9 mouse cellular contexts compared by ENCODE assay signal in the genomic region with DNA sequence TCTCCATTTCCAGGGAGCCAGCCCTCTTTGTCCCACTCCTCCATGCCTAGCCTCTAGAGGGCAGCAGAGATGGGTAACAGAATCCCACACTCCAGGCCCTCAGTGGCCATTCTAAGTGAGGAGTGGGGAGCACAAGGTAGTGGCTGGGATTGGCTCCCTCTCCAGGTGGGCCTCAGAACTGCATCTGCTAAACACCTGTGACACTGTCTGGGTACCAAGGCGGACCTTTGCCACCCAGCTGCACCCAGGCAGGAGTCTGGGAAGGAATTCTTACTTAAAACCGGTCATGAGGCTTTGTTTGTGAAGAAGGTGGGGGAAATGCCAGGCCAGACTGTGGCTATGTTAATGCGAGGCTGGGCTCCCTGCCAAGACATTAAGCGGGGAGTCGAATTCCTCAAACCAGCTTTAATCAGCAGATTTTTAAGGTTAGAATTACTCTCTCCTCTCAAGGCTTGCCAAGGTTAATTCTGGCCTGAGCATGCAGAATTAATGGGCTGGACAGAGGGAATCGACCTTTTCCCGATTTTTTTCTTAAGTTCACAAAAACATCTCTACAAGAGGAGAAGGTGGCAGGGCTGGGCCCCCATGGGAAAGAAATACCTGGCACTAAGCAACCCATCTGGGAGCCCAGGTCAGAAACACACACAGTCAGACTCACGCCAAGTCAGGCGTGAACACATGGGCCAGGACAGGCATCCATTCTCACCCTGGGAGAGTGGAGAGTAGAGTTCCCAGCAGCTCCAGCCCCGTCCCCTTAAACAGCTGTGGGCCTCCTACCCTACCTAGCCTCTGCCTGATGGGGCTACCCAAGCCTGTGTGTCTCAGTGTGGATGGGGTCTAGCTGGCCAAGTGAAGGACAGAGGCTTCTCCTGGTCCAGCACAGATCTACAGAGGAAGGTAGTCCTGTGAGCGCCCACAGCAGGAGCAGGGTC.
DNase-seq lines count a peak whose midpoint lies in the region; ATAC-seq and TF ChIP-seq lines count a peak whose summit lies in the region.
"Had no signal": no experiment of that assay in that cellular context is flagged by ENCODE, and none has a peak within 500 bp of the region (broad histone marks: within the 10 kb centered on the region; RNA-seq: fewer than 3 reads in every experiment).

No protein-coding gene starts in this region.

- TF ChIP-seq CTCF in cortical plate, adult 2 months (IDR thresholded peaks at IDR 0.05; ENCODE audit: extremely low read depth, insufficient read depth, low read length): peak; percentile 56
- peak; percentile 91 for TF ChIP-seq CTCF in kidney, postnatal 0 days (IDR thresholded peaks at IDR 0.05; ENCODE audit: low read depth)
- TF ChIP-seq CTCF in small intestine, adult 2 months (IDR thresholded peaks at IDR 0.05; ENCODE audit: extremely low read depth, insufficient read length, insufficient replicate concordance, low read depth, low read length): peak; percentile 41; the same call in 1 of the 2 replicates

- ATAC-seq in heart, embryonic 13.5 days (ENCODE audit: extremely low read depth, insufficient number of reproducible peaks, low FRiP score, low TSS enrichment): no peak
- peak; percentile 83 for ATAC-seq in kidney, postnatal 0 days (replicated peaks; ENCODE audit: low FRiP score, low read depth)
- ATAC-seq in erythroblast, adult 5-6 weeks (replicated peaks; ENCODE audit: low FRiP score, poor library complexity, severe bottlenecking): no peak

- no peak overlapping the region for H3K4me3 ChIP-seq in cortical plate, adult 2 months (ENCODE audit: insufficient read depth, low read length)
- H3K4me3 ChIP-seq in heart, embryonic 13.5 days: no peak overlapping the region
- H3K4me3 ChIP-seq in kidney, postnatal 0 days (replicated peaks; ENCODE audit: low read depth, low read length): no peak overlapping the region
- no peak overlapping the region for H3K4me3 ChIP-seq in small intestine, adult 2 months (ENCODE audit: low read depth, low read length)
- H3K4me3 ChIP-seq: myocyte had no signal

- peaks cover 18% of the 10 kb centered on the region for H3K27me3 ChIP-seq in heart, embryonic 13.5 days (replicated peaks)
- no peaks in the 10 kb centered on the region for H3K27me3 ChIP-seq in kidney, postnatal 0 days (ENCODE audit: insufficient read depth, low read length)
- no peaks in the 10 kb centered on the region for H3K27me3 ChIP-seq in small intestine, adult 2 months (ENCODE audit: control insufficient read depth, insufficient read depth, low read length)

- H3K9ac ChIP-seq in heart, embryonic 13.5 days: 0 out of 2 replicates have a peak overlapping the region, but pooled peaks have one; percentile 24
- H3K9ac ChIP-seq in kidney, postnatal 0 days (ENCODE audit: low read depth, low read length): no peak overlapping the region

- H3K36me3 ChIP-seq in heart, embryonic 13.5 days: no peaks in the 10 kb centered on the region
- no peaks in the 10 kb centered on the region for H3K36me3 ChIP-seq in kidney, postnatal 0 days (ENCODE audit: insufficient read depth, low read length)
- H3K36me3 ChIP-seq in small intestine, adult 2 months (ENCODE audit: control insufficient read depth, insufficient read depth, low read length): no peaks in the 10 kb centered on the region

- no peaks in the 10 kb centered on the region for H3K9me3 ChIP-seq in heart, embryonic 13.5 days
- H3K9me3 ChIP-seq in kidney, postnatal 0 days (replicated peaks; ENCODE audit: low read length): no peaks in the 10 kb centered on the region

- no peaks in the 10 kb centered on the region; the same call in 1 of the 2 replicates for H3K4me1 ChIP-seq in cortical plate, adult 2 months (ENCODE audit: control insufficient read depth, insufficient read depth, low read length)
- H3K4me1 ChIP-seq in heart, embryonic 13.5 days: peaks cover 47% of the 10 kb centered on the region
- peaks cover 13% of the 10 kb centered on the region; the same call in 1 of the 2 replicates for H3K4me1 ChIP-seq in kidney, postnatal 0 days (replicated peaks; ENCODE audit: insufficient read depth, low read length)
- no peaks in the 10 kb centered on the region for H3K4me1 ChIP-seq in small intestine, adult 2 months (ENCODE audit: control insufficient read depth, insufficient read depth, insufficient read length, low read length)

- no peak for TF ChIP-seq POLR2A in cortical plate, adult 2 months (IDR thresholded peaks at IDR 0.05; ENCODE audit: extremely low read depth, insufficient read depth, low read length)
- no peak for TF ChIP-seq POLR2A in small intestine, adult 2 months (IDR thresholded peaks at IDR 0.05; ENCODE audit: low read depth, low read length)

- no peak overlapping the region for H3K4me2 ChIP-seq in heart, embryonic 13.5 days
- H3K4me2 ChIP-seq in kidney, postnatal 0 days (ENCODE audit: low read length): no peak overlapping the region

- 29% methylated on average over 11 of the region's 11 CpGs for WGBS in heart, embryonic 13.5 days
- 20% methylated on average over 11 of the region's 11 CpGs for WGBS in kidney, postnatal 0 days
- 41% methylated on average over 11 of the region's 11 CpGs for WGBS in small intestine, adult 2 months

- no peak overlapping the region for H3K27ac ChIP-seq in cortical plate, adult 2 months (ENCODE audit: insufficient read depth, low read length)
- peak overlapping the region; percentile 66 for H3K27ac ChIP-seq in heart, embryonic 13.5 days (replicated peaks)
- peak overlapping the region; percentile 82 for H3K27ac ChIP-seq in kidney, postnatal 0 days
- no peak overlapping the region for H3K27ac ChIP-seq in small intestine, adult 2 months (ENCODE audit: insufficient read depth, low read depth, low read length)

- peak; percentile 37 for DNase-seq in right cerebral cortex, postnatal 14 days
- DNase-seq in right cerebral cortex, postnatal 36 days (ENCODE audit: low spot score in 2 of 2): no peak
- DNase-seq in kidney, postnatal 0 days (ENCODE audit: low spot score): peak; percentile 92
- peak; percentile 24 for DNase-seq in lung, postnatal 36 days

Comparison
In these comparisons a context has a peak if more than half of its experiments do, and no peak if none do; other contexts are left out.
1. DNase-seq: peak in right cerebral cortex, postnatal 14 days (single experiment), kidney, postnatal 0 days (single experiment) and lung, postnatal 36 days (single experiment); none in right cerebral cortex, postnatal 36 days (0 of 2).
2. H3K27ac ChIP-seq: peak in heart, embryonic 13.5 days (single experiment) and kidney, postnatal 0 days (single experiment); none in cortical plate, adult 2 months (single experiment) and small intestine, adult 2 months (single experiment).
3. CTCF ChIP-seq: peak in every context shown above with its lines; median percentile 91 in kidney, postnatal 0 days; 56 in cortical plate, adult 2 months; 41 in small intestine, adult 2 months.